Mouse (Mus musculus): ENCODE data around the gene Prss29.
A peak's percentile ranks its signal among the peaks of the same experiment; 100 is the strongest.

Gene Prss29

GRCm38 (mm10) chr17:25345462-25345861 is 27.0 kb downstream of the Prss29 start, which contains the start of gene Tpsab1:
TSS of gene Tpsab1 (minus strand) at chr17:25345562.
- DNase-seq (ENCODE audit: low read depth): no peak

GRCm38 (mm10) chr17:25361291-25361690 is 42.8 kb downstream of the Prss29 start:
- no peak for DNase-seq (ENCODE audit: low read depth)

GRCm38 (mm10) chr17:25363726-25364125 is 45.3 kb downstream of the Prss29 start:
- DNase-seq (ENCODE audit: low read depth): peak; percentile 23

GRCm38 (mm10) chr17:25366005-25366404 is 47.6 kb downstream of the Prss29 start, which contains the start of gene Tpsb2:
TSS of gene Tpsb2 (plus strand) at chr17:25366305.
- no peak for DNase-seq (ENCODE audit: low read depth)

GRCm38 (mm10) chr17:25368973-25369372 is 50.5 kb downstream of the Prss29 start, which contains the start of gene Tpsg1:
TSS of gene Tpsg1 (plus strand) at chr17:25369273.
- DNase-seq (ENCODE audit: low read depth): no peak
